Mouse (Mus musculus): ENCODE results near the gene Pafah1b2.

DNA sequence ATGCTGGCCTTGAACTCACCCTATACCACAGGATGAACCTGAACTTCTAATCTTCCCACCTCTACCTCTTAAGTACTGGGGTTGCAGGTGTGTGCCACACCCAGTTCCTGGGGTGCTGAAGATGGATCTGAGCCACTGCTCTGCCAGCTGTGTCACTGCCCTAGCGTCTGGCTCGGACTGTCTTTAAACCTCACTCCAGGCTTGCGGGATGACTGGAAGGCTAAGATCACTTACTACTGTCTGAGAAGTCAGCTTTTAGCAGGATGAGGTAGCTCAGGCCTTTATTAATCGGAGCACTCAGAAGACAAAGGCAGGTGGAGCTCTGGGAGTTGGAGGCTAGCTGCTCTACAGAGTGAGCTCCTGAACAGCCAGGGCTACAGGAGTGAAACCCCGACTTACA, 17.7 kb upstream of the Pafah1b2 start:
- TF ChIP-seq CTCF (IDR thresholded peaks at IDR 0.05; ENCODE audit: borderline replicate concordance, extremely low read depth, insufficient read depth, insufficient read length), result no peak
- TF ChIP-seq POLR2A (IDR thresholded peaks at IDR 0.05; ENCODE audit: borderline replicate concordance, extremely low read depth, insufficient read depth, insufficient read length, poor library complexity, severe bottlenecking), result no peak
